Mouse (Mus musculus): ENCODE measurements around the gene Gm11569. TPM values are rescaled to one million over a fixed set of nuclear protein-coding genes. Genes with fewer than 3 reads are reported as not detected.

Gene Gm11569
- polyA plus RNA-seq, 1 experiment from 2014 or later: not detected

GRCm38 (mm10) chr11:99758877-99759276, 39.9 kb downstream of the Gm11569 start:
- H3K4me3 ChIP-seq: no peak overlapping the region
- no peaks in the 10 kb centered on the region for H3K4me1 ChIP-seq
- H3K27me3 ChIP-seq (ENCODE audit: low read depth, poor library complexity, severe bottlenecking): no peaks in the 10 kb centered on the region
- 0 out of 2 replicates have a peak, but pooled peaks cover 2% of the 10 kb centered on the region for H3K9me3 ChIP-seq (replicated peaks)
- no peak for DNase-seq (ENCODE audit: low spot score)
- H3K27ac ChIP-seq (replicated peaks): no peak overlapping the region
- H3K36me3 ChIP-seq: no peaks in the 10 kb centered on the region
- WGBS: 96% methylated on average over 1 of the region's 1 CpGs

Other genes starting within 250 kb of the Gm11569 start
- not detected in 2 replicates for gene Krtap3-3, start 248.1 kb downstream of the Gm11569 start, polyA plus RNA-seq (2016; fragmentation: Nextera tagmentation; extraction: Ambion mirVana)
- not detected in 2 replicates for gene Krtap3-2, start 242.1 kb downstream of the Gm11569 start, polyA plus RNA-seq (2016; fragmentation: Nextera tagmentation; extraction: Ambion mirVana)
- not detected in 2 replicates for gene Gm11939, start 239.5 kb downstream of the Gm11569 start, polyA plus RNA-seq (2016; fragmentation: Nextera tagmentation; extraction: Ambion mirVana)
- not detected in 2 replicates for gene Krtap3-1, start 232.3 kb downstream of the Gm11569 start, polyA plus RNA-seq (2016; fragmentation: Nextera tagmentation; extraction: Ambion mirVana)
- gene Krtap1-5, start 217.9 kb downstream of the Gm11569 start, polyA plus RNA-seq (2016; fragmentation: Nextera tagmentation; extraction: Ambion mirVana): not detected in 2 replicates
- gene Krtap1-4, start 215.3 kb downstream of the Gm11569 start, polyA plus RNA-seq (2016; fragmentation: Nextera tagmentation; extraction: Ambion mirVana): not detected in 2 replicates
- gene Krtap1-3, start 207.6 kb downstream of the Gm11569 start, polyA plus RNA-seq (2016; fragmentation: Nextera tagmentation; extraction: Ambion mirVana): not detected in 2 replicates
- gene Krtap9-3, start 200.8 kb downstream of the Gm11569 start, polyA plus RNA-seq (2016; fragmentation: Nextera tagmentation; extraction: Ambion mirVana): not detected in 2 replicates
- not detected in 2 replicates for gene Gm11938, start 195.6 kb downstream of the Gm11569 start, polyA plus RNA-seq (2016; fragmentation: Nextera tagmentation; extraction: Ambion mirVana)
- gene Gm11937, start 188.7 kb downstream of the Gm11569 start, polyA plus RNA-seq (2016; fragmentation: Nextera tagmentation; extraction: Ambion mirVana): not detected in 2 replicates
- not detected in 2 replicates for gene Krtap2-4, start 184.1 kb downstream of the Gm11569 start, polyA plus RNA-seq (2016; fragmentation: Nextera tagmentation; extraction: Ambion mirVana)
- not detected in 2 replicates for gene Gm11562, start 178.5 kb downstream of the Gm11569 start, polyA plus RNA-seq (2016; fragmentation: Nextera tagmentation; extraction: Ambion mirVana)
- gene Krtap4-1, start 170.7 kb downstream of the Gm11569 start, polyA plus RNA-seq (2016; fragmentation: Nextera tagmentation; extraction: Ambion mirVana): not detected in 2 replicates
- not detected in 2 replicates for gene Krtap4-2, start 163.8 kb downstream of the Gm11569 start, polyA plus RNA-seq (2016; fragmentation: Nextera tagmentation; extraction: Ambion mirVana)
- gene Krtap4-7, start 154.8 kb downstream of the Gm11569 start, polyA plus RNA-seq (2016; fragmentation: Nextera tagmentation; extraction: Ambion mirVana): not detected in 2 replicates
- gene Gm11555, start 148.7 kb downstream of the Gm11569 start, polyA plus RNA-seq (2016; fragmentation: Nextera tagmentation; extraction: Ambion mirVana): not detected in 2 replicates
- gene Gm11563, start 140.0 kb downstream of the Gm11569 start, polyA plus RNA-seq (2016; fragmentation: Nextera tagmentation; extraction: Ambion mirVana): not detected in 2 replicates
- gene Krtap4-6, start 133.0 kb downstream of the Gm11569 start, polyA plus RNA-seq (2016; fragmentation: Nextera tagmentation; extraction: Ambion mirVana): not detected in 2 replicates
- gene Gm14190, start 108.2 kb downstream of the Gm11569 start, polyA plus RNA-seq (2016; fragmentation: Nextera tagmentation; extraction: Ambion mirVana): not detected in 2 replicates
- not detected in 2 replicates for gene Gm14180, start 64.6 kb downstream of the Gm11569 start, polyA plus RNA-seq (2016; fragmentation: Nextera tagmentation; extraction: Ambion mirVana)
- not detected in 2 replicates for gene Gm11595, start 26.0 kb downstream of the Gm11569 start, polyA plus RNA-seq (2016; fragmentation: Nextera tagmentation; extraction: Ambion mirVana)
- not detected in 2 replicates for gene Krtap4-8, start 18.2 kb downstream of the Gm11569 start, polyA plus RNA-seq (2016; fragmentation: Nextera tagmentation; extraction: Ambion mirVana)
- gene Krtap4-9, start 13.7 kb downstream of the Gm11569 start, polyA plus RNA-seq (2016; fragmentation: Nextera tagmentation; extraction: Ambion mirVana): not detected in 2 replicates
- not detected in 2 replicates for gene Gm11596, start 5.5 kb downstream of the Gm11569 start, polyA plus RNA-seq (2016; fragmentation: Nextera tagmentation; extraction: Ambion mirVana)
- gene Gm11554, start 5.5 kb upstream of the Gm11569 start, polyA plus RNA-seq (2016; fragmentation: Nextera tagmentation; extraction: Ambion mirVana): not detected in 2 replicates
- not detected in 2 replicates for gene Krtap4-13, start 11.0 kb upstream of the Gm11569 start, polyA plus RNA-seq (2016; fragmentation: Nextera tagmentation; extraction: Ambion mirVana)
- not detected in 2 replicates for gene Gm11564, start 16.7 kb upstream of the Gm11569 start, polyA plus RNA-seq (2016; fragmentation: Nextera tagmentation; extraction: Ambion mirVana)
- gene 2300003K06Rik, start 39.1 kb upstream of the Gm11569 start, polyA plus RNA-seq (2016; fragmentation: Nextera tagmentation; extraction: Ambion mirVana): not detected in 2 replicates
- not detected in 2 replicates for gene Krtap4-16, start 52.7 kb upstream of the Gm11569 start, polyA plus RNA-seq (2016; fragmentation: Nextera tagmentation; extraction: Ambion mirVana)
- not detected in 2 replicates for gene Gm11568, start 59.0 kb upstream of the Gm11569 start, polyA plus RNA-seq (2016; fragmentation: Nextera tagmentation; extraction: Ambion mirVana)
- not detected in 2 replicates for gene Gm11559, start 65.5 kb upstream of the Gm11569 start, polyA plus RNA-seq (2016; fragmentation: Nextera tagmentation; extraction: Ambion mirVana)
- not detected in 2 replicates for gene Krtap9-1, start 74.5 kb upstream of the Gm11569 start, polyA plus RNA-seq (2016; fragmentation: Nextera tagmentation; extraction: Ambion mirVana)
- not detected in 2 replicates for gene Gm11567, start 80.3 kb upstream of the Gm11569 start, polyA plus RNA-seq (2016; fragmentation: Nextera tagmentation; extraction: Ambion mirVana)
- gene Krtap31-1, start 109.0 kb upstream of the Gm11569 start, polyA plus RNA-seq (2016; fragmentation: Nextera tagmentation; extraction: Ambion mirVana): not detected in 2 replicates
- not detected in 2 replicates for gene Gm11565, start 115.8 kb upstream of the Gm11569 start, polyA plus RNA-seq (2016; fragmentation: Nextera tagmentation; extraction: Ambion mirVana)
- gene Krtap31-2, start 137.4 kb upstream of the Gm11569 start, polyA plus RNA-seq (2016; fragmentation: Nextera tagmentation; extraction: Ambion mirVana): not detected in 2 replicates
- not detected in 2 replicates for gene Krtap9-5, start 149.5 kb upstream of the Gm11569 start, polyA plus RNA-seq (2016; fragmentation: Nextera tagmentation; extraction: Ambion mirVana)
- not detected in 2 replicates for gene Krtap29-1, start 180.1 kb upstream of the Gm11569 start, polyA plus RNA-seq (2016; fragmentation: Nextera tagmentation; extraction: Ambion mirVana)
- gene Krtap16-1, start 187.7 kb upstream of the Gm11569 start, polyA plus RNA-seq (2016; fragmentation: Nextera tagmentation; extraction: Ambion mirVana): not detected in 2 replicates
- not detected in 2 replicates for gene Krtap17-1, start 195.1 kb upstream of the Gm11569 start, polyA plus RNA-seq (2016; fragmentation: Nextera tagmentation; extraction: Ambion mirVana)
- gene Krt33a, start 217.3 kb upstream of the Gm11569 start, polyA plus RNA-seq (2016; fragmentation: Nextera tagmentation; extraction: Ambion mirVana): not detected in 2 replicates
- gene Krt33b, start 230.9 kb upstream of the Gm11569 start, polyA plus RNA-seq (2016; fragmentation: Nextera tagmentation; extraction: Ambion mirVana): not detected in 2 replicates
- gene Krt34, start 242.6 kb upstream of the Gm11569 start, polyA plus RNA-seq (2016; fragmentation: Nextera tagmentation; extraction: Ambion mirVana): not detected in 2 replicates